Mouse (Mus musculus): ENCODE data around the gene Zan.

DNA sequence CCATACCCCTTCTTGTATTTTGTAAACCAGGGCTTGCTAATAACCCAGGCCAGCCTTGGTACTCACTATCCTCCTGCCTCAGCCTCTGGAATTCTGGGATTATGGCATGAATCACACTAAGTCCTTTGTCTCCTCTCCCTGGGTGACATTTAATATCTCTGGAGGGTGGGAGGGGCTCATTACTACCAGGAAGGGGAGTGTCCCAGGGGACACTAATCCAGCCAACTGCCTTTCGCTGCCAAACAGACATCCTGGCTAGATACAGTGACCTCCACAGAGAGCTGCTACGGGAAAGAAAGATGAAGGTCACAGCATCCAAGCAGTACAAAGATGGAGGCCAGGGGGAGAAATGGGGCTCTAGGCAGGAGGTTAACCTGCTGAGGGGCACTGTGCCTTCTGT is 101.2 kb downstream of the Zan start:
- no peak for TF ChIP-seq POLR2A (IDR thresholded peaks at IDR 0.05; ENCODE audit: low read depth, low read length)
- TF ChIP-seq CTCF (IDR thresholded peaks at IDR 0.05; ENCODE audit: extremely low read depth, insufficient read depth, insufficient read length, insufficient replicate concordance) = no peak

Data from spleen, adult 2 months (tissue).